Mouse (Mus musculus) urinary bladder, postnatal 14 days (tissue): ENCODE results near the gene Fam71e1.

Source experiments
- DNase-seq: peaks from one replicate; pipeline ENCODE4 v3.0.0; 2021; ENCODE audit warnings: low spot score

The Fam71e1 gene

DNA sequence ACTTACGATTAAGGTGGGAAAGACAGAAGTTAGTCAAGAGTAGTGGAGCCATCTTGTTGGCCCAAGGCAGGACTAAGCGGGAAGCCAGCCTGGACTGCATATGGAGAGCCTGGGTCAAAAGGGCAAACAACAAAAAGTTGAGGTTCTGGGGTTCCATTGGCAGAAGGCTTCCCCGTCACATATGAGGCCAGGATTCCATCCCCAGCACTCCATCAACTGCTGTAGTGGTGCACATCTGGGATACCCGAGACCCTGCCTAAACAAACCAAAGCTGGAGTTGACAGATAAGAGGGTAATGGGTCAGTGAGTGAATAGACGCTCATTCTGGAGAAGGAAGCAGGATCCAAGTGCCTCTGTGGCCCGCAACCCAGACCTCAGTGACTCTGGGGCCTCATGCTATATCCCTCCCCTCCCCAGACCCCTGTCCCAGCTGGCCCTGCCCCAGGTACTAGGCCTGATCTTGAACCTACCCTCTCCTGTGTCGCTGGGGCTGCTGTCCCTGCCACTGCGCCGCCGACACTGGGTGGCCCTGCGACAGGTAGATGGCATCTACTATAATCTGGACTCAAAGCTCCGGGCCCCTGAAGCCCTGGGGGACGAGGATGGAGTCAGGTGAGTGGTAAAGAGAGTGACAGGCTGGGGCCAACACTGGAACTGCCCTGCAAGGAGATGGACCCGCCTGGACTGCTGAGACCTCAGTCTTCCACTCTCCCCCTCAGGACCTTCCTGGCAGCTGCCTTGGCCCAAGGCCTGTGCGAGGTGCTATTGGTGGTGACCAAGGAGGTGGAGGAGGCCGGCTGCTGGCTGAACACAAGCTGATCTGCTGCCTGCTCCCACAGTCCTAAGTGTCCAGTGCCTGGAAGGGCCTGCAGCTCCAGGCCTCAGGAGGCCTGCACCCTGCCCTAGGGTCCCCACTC, 25.4 kb upstream of the Fam71e1 start:
- DNase-seq, result no peak

DNA sequence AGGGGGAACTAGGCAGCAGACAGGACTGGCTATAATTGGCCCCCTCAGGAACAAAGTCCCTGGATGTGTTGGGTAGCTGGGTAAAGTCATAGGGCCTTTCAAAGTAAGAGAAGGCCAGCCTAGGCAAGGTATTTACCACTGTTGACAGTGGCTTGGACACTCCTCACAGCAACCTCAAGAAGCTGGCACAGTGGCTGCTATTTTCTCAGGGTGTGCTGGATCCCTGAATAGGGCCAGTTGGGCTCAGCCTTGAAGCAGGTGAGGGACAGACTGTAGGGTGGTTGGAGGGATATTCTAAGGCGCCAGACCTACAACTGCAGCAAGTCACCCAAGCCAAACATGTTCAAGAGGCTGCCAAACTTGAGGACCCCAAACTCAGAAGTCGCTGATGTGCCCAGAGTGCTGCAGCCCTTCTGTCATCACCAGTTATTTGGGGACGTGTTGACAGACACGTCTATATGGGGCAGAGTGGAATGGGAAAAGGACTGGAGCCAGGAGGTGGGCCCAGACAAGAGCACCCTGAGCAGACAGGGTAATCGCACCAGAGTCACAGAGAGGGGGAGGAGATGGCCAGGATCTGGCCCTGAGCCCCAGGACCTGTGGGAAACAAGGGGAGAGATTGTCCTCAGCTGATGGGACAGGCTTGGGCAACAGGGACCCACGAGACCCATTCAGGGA, 24.4 kb upstream of the Fam71e1 start:
- DNase-seq, result no peak

DNA sequence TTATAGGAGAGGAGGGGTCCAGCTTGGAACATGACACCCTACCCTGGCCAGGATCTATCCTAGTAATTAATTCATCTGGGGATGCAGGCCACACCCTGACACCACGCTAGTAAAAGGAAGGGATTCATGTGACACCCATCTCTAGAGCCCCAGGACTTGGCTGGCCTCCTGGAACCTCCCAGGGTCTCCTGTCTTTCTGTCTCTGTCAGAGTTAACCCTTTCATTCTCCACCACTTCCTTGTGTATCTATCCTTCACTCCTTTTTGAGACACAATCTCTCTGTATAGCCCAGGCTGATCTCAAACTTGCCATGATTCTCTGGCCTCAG, 23.9 kb upstream of the Fam71e1 start:
- DNase-seq, result no peak

DNA sequence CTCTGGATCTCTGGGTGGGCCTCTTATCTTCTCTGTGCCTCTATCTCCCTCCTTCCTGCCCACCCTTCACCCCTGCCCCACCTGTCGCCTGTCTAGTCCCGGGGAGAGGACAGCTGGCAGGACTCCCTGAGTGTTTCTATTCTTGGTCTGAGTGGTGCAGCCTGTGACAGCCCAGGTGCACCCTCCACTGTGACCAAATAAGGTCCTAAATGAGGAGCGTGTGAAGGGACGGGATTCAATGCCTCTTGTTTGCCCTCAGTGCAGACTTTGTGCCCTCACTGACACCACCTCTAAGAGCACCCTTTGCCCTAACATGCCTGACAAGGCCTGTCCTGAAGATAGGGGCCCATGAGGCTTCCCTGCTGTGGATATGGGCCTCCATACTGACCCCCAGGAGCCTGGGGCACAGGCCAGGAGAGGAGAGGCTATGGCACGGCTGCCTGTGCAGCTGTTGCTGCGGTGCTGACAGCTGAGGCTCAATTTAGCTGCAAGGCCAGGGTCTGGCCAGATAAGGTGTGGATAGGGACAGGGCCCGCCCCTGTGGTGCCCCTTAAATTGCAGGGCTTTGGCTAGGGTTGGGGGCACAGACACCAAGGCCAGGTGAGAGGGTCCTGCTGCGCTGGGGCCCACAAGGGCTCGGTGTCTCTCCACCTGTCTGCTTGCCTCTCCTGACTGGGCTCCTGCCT, 23.3 kb upstream of the Fam71e1 start:
- no peak for DNase-seq

DNA sequence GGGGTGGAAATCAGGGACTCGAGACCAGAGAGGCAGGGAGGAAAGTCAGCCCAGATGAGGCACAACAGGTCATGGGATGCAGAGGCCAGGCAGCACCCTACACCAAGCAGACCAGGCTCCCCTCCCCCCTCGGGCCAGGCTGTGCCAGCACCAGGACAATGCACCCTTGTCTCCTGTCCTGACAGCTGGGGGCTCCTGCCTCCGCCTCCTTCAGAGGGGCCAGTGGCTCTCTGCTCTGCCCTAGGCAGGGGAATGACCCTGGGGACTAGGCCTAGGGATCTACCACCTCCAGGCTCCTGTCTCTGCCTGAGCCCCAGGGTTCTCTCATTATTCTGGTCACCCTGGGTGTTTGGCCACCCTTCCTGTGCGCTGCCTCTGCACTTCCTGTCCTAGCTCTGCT, 22.0 kb upstream of the Fam71e1 start:
- no peak for DNase-seq

DNA sequence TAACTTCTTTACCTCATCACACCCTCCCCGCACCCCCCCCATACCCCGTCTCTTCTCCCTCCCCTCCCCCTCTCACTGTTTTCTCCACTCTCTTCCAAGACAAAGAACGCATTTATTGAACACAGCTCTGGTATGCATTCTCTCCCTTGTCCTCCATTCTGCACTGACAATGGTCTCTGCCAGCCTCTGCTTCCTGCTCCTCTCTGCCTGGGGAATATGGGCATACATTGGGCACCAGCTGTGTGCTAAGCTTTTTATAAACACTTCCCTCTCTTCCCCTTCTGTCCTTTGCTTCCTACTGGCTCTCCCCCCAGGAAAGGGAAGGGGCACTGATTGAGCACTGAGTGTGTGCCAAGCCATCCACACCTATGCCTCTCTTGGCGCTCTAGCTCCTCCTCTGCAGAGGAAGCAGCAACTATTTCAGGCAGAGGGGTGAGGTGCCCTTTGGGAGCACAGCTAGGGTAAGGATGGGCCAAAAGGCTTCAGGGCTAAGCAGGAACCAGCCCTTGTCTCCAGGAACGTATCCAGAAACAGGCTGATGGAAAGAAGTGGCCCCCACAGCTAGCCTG, 21.3 kb upstream of the Fam71e1 start:
- no peak for DNase-seq

DNA sequence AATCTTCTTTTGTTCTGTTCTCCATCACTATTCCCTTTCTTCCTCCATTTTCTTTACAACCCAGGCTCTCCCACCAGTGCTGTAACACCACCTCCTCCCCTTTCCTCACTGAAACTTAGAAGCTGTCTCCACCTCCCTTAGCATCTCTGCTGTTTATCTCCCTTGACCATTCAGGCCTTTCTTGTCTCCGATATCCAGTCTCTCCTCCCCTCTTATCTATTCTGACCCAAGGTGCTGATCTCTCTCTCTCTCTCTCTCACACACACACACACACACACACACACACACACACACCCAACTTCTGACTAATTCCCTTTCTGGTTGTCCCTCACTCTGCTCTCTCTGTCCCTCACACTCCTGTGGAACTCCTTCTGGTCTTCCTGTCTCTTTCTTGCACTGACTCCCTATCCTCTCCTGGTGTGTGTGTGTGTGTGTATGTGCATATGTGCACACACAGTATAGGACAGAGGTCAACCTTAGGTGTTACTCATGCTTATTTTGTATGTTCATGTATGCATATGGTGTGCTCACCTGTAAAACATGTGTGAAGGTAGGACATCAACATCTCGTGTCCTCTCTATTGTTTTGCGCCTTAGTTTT, 13.4 kb upstream of the Fam71e1 start:
- DNase-seq, result no peak

DNA sequence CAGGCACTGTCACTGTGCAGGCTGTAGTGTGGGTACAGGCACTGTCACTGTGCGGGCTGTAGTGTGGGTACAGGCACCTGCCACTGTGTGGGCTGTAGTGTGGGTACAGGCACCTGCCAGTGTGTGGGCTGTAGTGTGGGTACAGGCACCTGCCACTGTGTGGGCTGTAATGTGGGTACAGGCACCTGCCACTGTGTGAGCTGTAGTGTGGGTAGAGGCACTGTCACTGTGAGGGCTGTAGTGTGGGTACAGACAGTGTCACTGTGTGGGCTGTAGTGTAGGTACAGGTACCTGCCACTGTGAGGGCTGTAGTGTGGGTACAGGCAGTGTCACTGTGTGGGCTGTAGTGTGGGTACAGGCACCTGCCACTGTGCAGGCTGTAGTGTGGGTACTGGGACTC, 12.3 kb upstream of the Fam71e1 start:
- DNase-seq, result no peak

DNA sequence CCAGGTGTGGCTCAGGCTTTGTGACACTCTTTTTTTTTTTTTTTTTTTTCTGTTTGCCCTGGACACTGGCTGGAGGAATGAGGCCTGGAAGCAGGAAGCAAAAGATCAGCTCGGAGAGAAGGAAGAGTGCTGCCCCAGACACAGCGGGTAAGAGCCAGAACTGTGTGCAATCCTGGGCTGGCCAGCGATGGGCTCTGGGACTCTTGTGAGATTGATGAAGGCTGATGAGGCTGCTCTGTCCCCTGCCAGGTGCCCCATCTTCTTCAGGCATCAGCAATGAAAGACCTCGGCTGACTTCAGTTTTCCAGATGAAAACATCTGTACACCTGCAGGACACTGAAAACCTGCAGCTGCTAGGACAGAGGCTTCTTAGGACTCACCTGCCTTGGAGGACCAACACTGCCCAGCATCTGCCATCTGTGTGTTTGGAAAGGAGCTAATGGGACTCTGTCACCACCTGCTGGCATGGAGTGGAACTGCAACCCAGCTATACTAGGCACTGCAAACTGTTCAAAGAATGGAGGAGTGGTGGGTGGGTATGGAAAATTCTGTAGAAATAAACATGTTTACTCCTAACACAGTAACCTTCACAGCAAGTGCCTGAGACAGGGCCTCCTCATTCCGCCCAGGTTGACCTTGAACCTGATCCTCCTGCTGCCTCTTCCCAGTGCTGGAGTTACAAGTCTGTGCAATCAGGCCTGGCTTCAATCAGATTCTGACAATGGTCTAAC, 11.4 kb upstream of the Fam71e1 start:
- DNase-seq, result peak; percentile 72

DNA sequence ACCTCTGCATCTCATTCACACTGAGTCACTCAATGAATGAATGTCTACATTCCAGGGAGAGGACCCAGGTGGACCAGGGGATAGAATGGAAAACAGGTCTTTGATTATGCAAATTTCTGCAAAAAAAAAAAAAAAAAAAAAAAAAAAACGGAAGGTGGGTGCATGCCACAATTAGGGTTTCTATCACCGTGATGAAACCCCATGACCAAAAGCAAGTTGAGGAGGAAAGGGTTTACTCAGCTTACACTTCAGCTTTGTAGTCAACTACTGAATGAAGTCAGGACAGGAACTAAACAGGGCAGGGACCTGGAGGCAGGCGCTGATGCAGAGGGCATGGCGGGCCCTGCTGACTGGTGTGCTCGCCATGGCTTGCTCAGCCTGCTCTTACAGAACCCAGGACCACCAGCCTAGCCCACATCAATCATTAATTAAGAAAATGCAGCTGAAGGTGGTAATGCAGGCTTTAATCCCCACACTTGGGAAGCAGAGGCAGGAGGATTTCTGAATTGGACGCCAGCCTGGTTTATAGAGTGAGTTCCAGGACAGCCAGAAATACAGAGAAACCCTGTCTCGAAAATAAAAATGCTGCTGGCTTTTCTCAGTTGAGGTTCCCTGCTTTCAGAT, 10.7 kb upstream of the Fam71e1 start:
- no peak for DNase-seq

DNA sequence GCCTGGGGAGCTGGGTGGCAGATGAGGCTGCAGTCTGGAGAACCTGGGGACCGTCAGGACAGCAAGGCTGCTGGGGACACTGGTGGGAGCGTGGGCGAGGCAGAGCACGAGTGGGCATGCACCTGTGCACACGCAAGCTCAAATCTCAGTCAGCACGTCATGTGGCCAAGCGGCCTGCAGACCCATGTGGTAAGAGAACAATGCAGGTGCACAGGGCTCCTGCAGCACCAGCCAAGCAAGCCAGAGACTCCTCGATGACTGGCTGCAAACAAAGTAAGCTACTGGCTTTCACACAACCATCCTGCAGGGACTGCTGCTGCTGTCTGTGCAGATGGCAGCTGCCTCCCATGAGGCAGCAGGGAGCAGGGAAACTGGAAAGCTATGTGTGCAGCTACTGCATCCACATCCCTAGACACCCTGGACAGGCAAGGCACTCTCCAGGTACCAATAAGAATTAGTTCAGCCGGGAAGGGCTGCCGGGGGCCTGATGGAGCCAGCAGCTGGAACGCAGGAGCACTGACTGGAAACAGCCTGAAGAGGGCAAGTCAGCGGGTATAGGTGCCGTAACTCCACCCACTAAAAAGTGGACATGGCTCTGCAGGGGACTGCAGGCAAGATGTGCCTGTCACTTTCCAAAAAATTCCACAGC, 9.3 kb upstream of the Fam71e1 start:
- DNase-seq, result no peak

DNA sequence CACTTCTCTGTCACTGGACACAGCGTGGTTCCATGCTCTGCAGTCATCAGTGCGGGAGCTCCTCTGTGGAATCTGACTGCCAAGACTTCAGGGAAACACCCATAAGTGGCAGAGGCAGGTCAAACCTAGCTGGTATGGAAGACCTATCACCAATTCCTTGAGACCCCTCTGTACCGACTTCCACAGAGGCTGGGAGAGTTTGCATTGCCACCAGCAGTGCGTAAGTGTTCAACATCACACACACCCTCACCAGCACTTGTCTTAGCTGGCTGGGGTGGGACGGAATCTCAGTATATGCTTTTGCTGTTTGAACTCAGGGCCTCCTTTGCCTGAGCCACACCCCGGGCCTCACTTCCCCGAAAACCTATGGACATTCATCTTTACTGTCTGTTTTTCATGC, 8.4 kb upstream of the Fam71e1 start:
- no peak for DNase-seq

DNA sequence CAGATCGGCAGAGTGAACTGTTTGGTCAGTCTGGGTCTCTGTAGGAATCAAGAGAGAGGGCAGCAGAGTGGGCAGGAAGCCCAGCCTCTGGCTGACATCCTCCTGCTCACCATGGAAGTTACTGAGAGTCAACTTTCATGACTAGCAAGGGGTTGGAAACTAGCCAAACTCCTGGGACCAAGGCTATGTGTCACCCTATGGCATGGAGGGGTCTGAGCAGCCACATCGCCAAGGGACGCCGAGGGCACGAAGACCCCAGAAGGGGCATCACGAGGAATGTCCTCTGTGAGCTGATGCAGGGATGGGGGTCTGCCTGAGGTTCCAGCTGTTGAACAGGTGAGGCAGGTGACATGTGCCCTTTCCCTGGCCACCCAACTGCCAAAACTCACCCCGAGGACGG, 7.8 kb upstream of the Fam71e1 start:
- DNase-seq, result no peak

DNA sequence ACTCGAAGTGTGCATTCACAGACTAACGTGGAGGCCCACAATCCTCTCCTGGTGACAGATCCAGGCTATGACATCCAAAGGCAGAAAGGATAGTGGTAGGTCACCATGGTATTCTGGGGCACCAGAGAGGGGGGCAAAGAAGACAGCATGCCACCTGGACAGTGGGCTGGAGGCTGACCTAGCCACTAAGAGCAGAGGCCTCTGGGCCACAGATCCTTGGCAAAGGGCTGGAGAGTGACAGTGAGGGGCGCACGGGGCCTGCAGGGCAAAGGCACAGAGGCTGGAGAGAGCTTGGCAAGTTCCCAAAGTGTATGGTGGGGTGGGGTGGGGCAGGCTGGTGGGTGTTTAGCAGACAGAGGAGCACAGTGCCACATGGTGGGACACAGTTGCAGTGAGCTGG, 6.1 kb upstream of the Fam71e1 start:
- no peak for DNase-seq

DNA sequence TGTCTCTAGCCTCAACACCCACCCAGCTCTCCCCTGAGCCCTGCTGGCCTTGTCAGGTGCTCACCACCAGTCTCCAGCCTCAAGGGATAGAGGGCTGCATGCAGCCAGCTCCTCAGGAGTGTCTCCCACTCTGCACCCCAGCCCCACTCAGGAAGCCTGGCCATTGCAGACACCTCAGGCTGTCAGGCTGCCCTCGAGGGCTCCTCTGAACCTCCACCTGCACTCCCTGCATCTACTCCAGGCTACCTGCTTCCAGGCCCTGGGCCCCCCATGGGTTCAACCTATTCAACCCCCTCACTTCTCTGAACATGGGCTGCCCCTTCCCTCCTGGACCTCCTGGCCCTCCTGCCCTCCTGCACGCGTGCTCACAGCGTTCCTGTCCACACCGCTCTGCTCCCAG, 5.0 kb upstream of the Fam71e1 start:
- DNase-seq, result no peak

DNA sequence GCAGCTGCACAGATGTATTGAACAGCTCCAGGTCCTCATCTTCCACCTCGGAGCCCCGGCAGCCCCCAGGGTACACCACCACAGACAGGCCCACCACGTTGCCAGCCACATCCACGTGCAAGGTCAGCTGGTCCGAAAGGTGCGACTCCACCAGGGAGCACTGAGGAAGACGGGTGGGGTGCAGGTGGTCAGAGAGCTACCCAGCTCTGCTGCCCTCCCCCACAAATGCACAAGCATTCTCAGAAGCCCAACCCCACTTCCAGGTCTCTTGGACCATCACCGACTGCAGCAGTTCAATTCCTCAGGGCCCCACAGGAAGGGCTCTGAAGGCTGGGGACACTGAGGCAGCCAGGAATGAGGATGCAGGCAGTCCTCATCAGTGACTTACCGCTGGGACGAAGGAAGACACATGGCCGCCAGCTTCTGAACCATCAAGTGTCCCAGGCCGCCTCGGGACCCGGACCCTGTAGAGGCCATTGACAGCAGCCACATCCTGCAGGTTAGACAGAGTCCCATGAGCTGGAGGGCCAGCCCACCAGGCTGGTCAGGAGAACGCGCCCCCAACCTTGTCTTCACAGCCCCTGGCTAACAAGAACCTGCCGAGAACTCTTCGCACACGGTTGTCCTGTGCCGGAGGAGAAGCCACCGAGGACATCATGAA, 4.1 kb upstream of the Fam71e1 start:
- DNase-seq, result no peak

DNA sequence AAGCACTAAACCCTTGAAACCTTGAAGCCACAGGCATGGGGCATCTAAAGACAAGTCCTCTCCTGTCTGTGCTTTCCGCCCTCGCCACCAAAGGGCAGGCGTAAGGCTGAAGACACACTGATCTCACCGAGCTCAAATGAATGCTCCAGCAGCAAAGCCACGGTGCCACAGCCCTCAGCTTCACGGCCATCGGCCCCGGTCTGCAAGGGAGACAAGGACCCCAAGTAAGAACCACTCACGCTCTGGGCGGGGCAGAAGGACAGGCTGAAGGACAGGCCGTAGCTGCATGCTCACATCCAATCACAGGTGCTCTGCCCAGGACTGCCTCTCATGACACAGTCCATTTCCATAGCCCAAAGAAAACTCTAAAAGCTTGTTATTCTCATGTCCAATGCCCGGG, 1.7 kb upstream of the Fam71e1 start:
- DNase-seq, result no peak

DNA sequence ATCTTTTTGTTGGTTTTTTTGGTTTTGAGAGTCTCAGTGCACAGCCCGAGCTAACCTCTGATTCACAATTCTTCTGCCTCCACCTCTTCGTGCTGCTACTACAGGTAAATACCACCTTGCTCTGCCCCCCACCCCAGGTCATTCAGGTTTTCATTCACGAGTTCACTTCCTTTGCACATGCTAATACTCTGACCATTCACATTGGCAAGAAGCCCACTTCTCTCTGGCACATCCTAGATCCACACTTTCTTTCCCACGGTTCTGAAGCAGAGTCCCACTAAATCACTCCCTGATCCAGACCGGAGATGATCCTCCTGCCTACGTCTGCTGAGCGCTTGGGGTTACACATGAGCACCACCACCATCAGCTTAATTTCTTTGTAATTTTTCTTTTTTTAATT, 1.3 kb upstream of the Fam71e1 start:
- DNase-seq, result no peak

DNA sequence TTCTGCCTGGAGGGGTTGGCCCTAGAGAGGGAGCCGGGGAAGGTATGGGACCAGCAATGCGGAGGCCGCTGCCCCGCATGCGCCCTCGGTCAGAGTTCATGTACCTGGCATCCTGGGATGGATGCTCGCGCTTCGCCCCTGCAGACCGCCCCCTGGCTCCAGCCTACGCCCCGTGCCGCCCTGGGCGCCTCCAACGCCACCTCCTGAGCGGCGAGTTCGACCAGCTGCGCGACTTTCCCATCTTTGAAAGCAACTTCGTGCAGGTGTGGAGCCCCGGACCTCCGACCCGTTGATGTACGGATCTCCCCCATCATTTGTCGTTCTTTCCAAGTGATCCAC, 359 bp downstream of the Fam71e1 start:
- DNase-seq, result no peak

DNA sequence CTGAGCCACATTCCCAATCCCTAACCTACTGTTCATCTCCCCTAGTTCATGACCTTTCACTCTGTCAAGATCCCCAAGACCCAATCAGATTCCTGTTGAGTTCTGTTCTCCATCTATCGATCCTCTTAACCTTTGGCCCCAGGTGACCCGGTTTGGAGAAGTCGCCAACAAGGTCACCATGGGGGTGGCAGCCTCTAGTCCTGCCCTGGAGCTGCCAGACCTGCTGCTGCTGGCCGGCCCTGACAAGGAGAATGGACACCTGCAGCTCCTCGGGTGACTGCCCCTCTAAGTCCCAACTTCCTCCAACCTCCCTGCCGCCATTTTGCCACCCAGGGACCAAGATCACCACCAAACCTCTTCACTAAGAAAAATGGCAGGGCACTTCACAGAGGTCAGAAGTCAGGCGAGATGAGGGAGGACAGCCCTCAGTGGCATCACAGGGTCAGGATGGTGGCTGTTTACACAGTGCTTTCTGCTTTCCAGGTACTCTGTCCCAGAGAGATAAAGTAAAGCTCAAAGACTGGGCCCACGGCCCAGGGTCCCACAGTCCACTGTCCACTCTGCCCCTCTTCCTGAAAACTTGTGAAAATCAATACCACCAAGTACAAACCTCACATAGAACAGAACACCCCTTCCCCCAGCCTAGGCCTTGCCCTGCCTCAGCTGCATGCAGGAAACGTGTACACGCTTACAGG, 1.1 kb downstream of the Fam71e1 start:
- no peak for DNase-seq
